ENCODE assay signal across 1 mouse cellular context in genomic region chr11:100577852-100578599, GRCm38 (mm10).
TF ChIP-seq lines count a peak whose summit lies in the region.

No protein-coding gene starts in this region.

TF ChIP-seq in CH12.LX, 34 proteins besides CTCF, POLR2A, EP300 and RAD21:
- TF ChIP-seq MAX (IDR thresholded peaks at IDR 0.05; ENCODE audit: low read length) (peak; percentile 94), RCOR1 (conservative IDR thresholded peaks at IDR 0.05; ENCODE audit: low read depth, low read length) (0 out of 2 replicates have a peak, but pooled peaks have one; percentile 65), ZMIZ1 (IDR thresholded peaks at IDR 0.05; ENCODE audit: low read depth, low read length) (0 out of 2 replicates have a peak, but pooled peaks have one; percentile 15), NRF1 (IDR thresholded peaks at IDR 0.05; ENCODE audit: low read depth, low read length) (no peak), CHD2 (IDR thresholded peaks at IDR 0.05; ENCODE audit: low read length) (peak; percentile 33; the same call in 1 of the 2 replicates), UBTF (IDR thresholded peaks at IDR 0.05; ENCODE audit: low read depth, low read length) (no peak), MAZ (IDR thresholded peaks at IDR 0.05; ENCODE audit: low read depth, low read length) (no peak), ETS1 (conservative IDR thresholded peaks at IDR 0.05; ENCODE audit: low read depth, low read length) (peak; percentile 73), USF2 (conservative IDR thresholded peaks at IDR 0.05; ENCODE audit: low read depth, low read length) (peak; percentile 42; the same call in 1 of the 2 replicates), ZKSCAN1 (IDR thresholded peaks at IDR 0.05; ENCODE audit: borderline replicate concordance, low read depth, low read length) (no peak), BHLHE40 (IDR thresholded peaks at IDR 0.05; ENCODE audit: low read depth, low read length) (peak; percentile 82), MAFK (IDR thresholded peaks at IDR 0.05; ENCODE audit: insufficient replicate concordance, low read length) (0 out of 2 replicates have a peak, but pooled peaks have one; percentile 2), ZNF384 (IDR thresholded peaks at IDR 0.05; ENCODE audit: low read depth, low read length) (no peak), USF1 (IDR thresholded peaks at IDR 0.05; ENCODE audit: low read depth, low read length) (peak; percentile 55), IRF4 (IDR thresholded peaks at IDR 0.05; ENCODE audit: low read depth, low read length) (peak; percentile 92), MYC (IDR thresholded peaks at IDR 0.05; ENCODE audit: low read depth, low read length) (peak; percentile 93), SIN3A (IDR thresholded peaks at IDR 0.05; ENCODE audit: low read length) (peak; percentile 90), NELFE (IDR thresholded peaks at IDR 0.05; ENCODE audit: low read depth, low read length) (0 out of 2 replicates have a peak, but pooled peaks have one; percentile 19), ZC3H11A (IDR thresholded peaks at IDR 0.05; ENCODE audit: low read depth, low read length) (no peak), MXI1 (IDR thresholded peaks at IDR 0.05; ENCODE audit: low read depth, low read length) (peak; percentile 94), TCF12 (IDR thresholded peaks at IDR 0.05; ENCODE audit: low read depth, low read length) (peak; percentile 89)
